Mouse (Mus musculus) heart, embryonic 11.5 days (tissue): ENCODE data around the gene Smim11. TPM values are rescaled to one million over a fixed set of nuclear protein-coding genes. Genes with fewer than 3 reads are reported as not detected.

ENCODE experiments used
- ATAC-seq: fragments of 200-750 bp; cut with Nextera tagmentation; replicated peaks from 2 replicates; pipeline ENCODE4 v1.8.0; 2017; ENCODE audit warnings: moderate library complexity; ENCODE audit not compliant: insufficient number of reproducible peaks, low FRiP score, low TSS enrichment
- H3K27ac ChIP-seq: fragments of 300-500 bp; sonication (generic); 2 replicates; pipeline ENCODE4 v1.5.1; 2014; ENCODE audit warnings: mild to moderate bottlenecking, low read depth, low read length
- H3K27me3 ChIP-seq: fragments of 300-500 bp; sonication (generic); 2 replicates; pipeline ENCODE4 v1.6.1; 2014; ENCODE audit warnings: mild to moderate bottlenecking, low read length, mixed read lengths; ENCODE audit not compliant: control insufficient read depth, insufficient read depth
- H3K36me3 ChIP-seq: fragments of 300-500 bp; sonication (generic); 2 replicates; pipeline ENCODE4 v1.6.1; 2014; ENCODE audit warnings: mild to moderate bottlenecking, low read length, moderate library complexity, mixed read lengths; ENCODE audit not compliant: control insufficient read depth, insufficient read depth
- H3K4me1 ChIP-seq: fragments of 300-500 bp; sonication (generic); 2 replicates; pipeline ENCODE4 v1.6.1; 2014; ENCODE audit warnings: low read length; ENCODE audit not compliant: control insufficient read depth, insufficient read depth
- H3K4me2 ChIP-seq: fragments of 300-500 bp; sonication (generic); 2 replicates; pipeline ENCODE4 v1.6.1; 2014; ENCODE audit warnings: mild to moderate bottlenecking, moderate library complexity
- H3K4me3 ChIP-seq: fragments of 300-500 bp; sonication (generic); 2 replicates; pipeline ENCODE4 v1.5.1; 2014; ENCODE audit warnings: low read depth, low read length
- H3K9ac ChIP-seq: fragments of 300-500 bp; sonication (generic); 2 replicates; pipeline ENCODE4 v1.6.1; 2014; ENCODE audit warnings: mild to moderate bottlenecking, low read depth, low read length, moderate library complexity
- H3K9me3 ChIP-seq: fragments of 300-500 bp; sonication (generic); replicated peaks from 2 replicates; pipeline ENCODE4 v1.6.1; 2016; ENCODE audit warnings: low read length; ENCODE audit not compliant: control insufficient read depth
- WGBS: fragments of 180-500 bp; shearing (Covaris S2); extraction: QIAGEN DNeasy Blood & Tissue Kit; methylation state at CpG from one replicate; pipeline ENCODE4 v1.1.7; 2014; ENCODE audit not compliant: insufficient replicate concordance; 5-methylcytosine and 5-hydroxymethylcytosine counted together
- polyA plus RNA-seq: library from polyadenylated mRNA; unstranded; fragments of >200 nt; fragmentation: Nextera tagmentation; extraction: Ambion mirVana; gene quantifications from 2 replicates; pipeline ENCODE4 v1.2.1, GENCODE M21; 2014

The Smim11 gene
- 117 and 119 TPM in 2 replicates for polyA plus RNA-seq

- no peaks in the 10 kb centered on the region for H3K36me3 ChIP-seq
- H3K4me2 ChIP-seq, result peak within 1 kb of the TSS; percentile 90
- WGBS, result 8% methylated on average over 32 of the region's 32 CpGs
Observed at GRCm38 (mm10) chr16:92300649-92301411, at the start of gene Smim11. TSS of gene Smim11 (plus strand) at chr16:92301286.

GRCm38 (mm10) chr16:92254316-92254715, 46.8 kb upstream of the Smim11 start:
- Histone ChIP-seq H3K4me1 (no peaks in the 10 kb centered on the region), H3K9ac (no peak overlapping the region), H3K4me3 (no peak overlapping the region), H3K9me3 (no peaks in the 10 kb centered on the region), H3K27ac (no peak overlapping the region), H3K4me2 (no peak overlapping the region), H3K36me3 (no peaks in the 10 kb centered on the region), H3K27me3 (no peaks in the 10 kb centered on the region)
- ATAC-seq, result no peak
- 74% methylated on average over 3 of the region's 3 CpGs for WGBS

More at GRCm38 (mm10) chr16:92300649-92301411, at the start of gene Smim11:
- peak within 1 kb of the TSS; percentile 72 for H3K4me3 ChIP-seq
- peak within 1 kb of the TSS; percentile 90 for H3K9ac ChIP-seq
- ATAC-seq, result peak; percentile 83
- H3K4me1 ChIP-seq, result peaks cover 14% of the 10 kb centered on the region
- peak within 1 kb of the TSS; percentile 80 for H3K27ac ChIP-seq
- H3K27me3 ChIP-seq, result no peaks in the 10 kb centered on the region
- no peaks in the 10 kb centered on the region for H3K9me3 ChIP-seq

GRCm38 (mm10) chr16:92267861-92268260, 33.2 kb upstream of the Smim11 start:
- ATAC-seq, result no peak
- Histone ChIP-seq H3K9me3 (no peaks in the 10 kb centered on the region), H3K4me3 (no peak overlapping the region), H3K36me3 (no peaks in the 10 kb centered on the region), H3K27me3 (no peaks in the 10 kb centered on the region), H3K9ac (no peak overlapping the region), H3K4me1 (no peaks in the 10 kb centered on the region), H3K27ac (no peak overlapping the region), H3K4me2 (no peak overlapping the region)
- 68% methylated on average over 12 of the region's 12 CpGs for WGBS

- ATAC-seq, result no peak
- H3K9ac ChIP-seq, result no peak overlapping the region
- H3K9me3 ChIP-seq, result no peaks in the 10 kb centered on the region
- no peaks in the 10 kb centered on the region for H3K36me3 ChIP-seq
- H3K4me3 ChIP-seq, result no peak overlapping the region
- no peaks in the 10 kb centered on the region for H3K4me1 ChIP-seq
- WGBS, result 76% methylated on average over 5 of the region's 5 CpGs
- H3K27me3 ChIP-seq, result no peaks in the 10 kb centered on the region
- no peak overlapping the region for H3K27ac ChIP-seq
- H3K4me2 ChIP-seq, result no peak overlapping the region
Observed at GRCm38 (mm10) chr16:92274516-92274915, 26.6 kb upstream of the Smim11 start.

GRCm38 (mm10) chr16:92275526-92275925, 25.6 kb upstream of the Smim11 start:
- H3K36me3 ChIP-seq, result no peaks in the 10 kb centered on the region
- H3K4me1 ChIP-seq, result no peaks in the 10 kb centered on the region
- H3K27me3 ChIP-seq, result no peaks in the 10 kb centered on the region
- H3K27ac ChIP-seq, result no peak overlapping the region
- no peaks in the 10 kb centered on the region for H3K9me3 ChIP-seq
- 69% methylated on average over 4 of the region's 4 CpGs for WGBS
- H3K4me2 ChIP-seq, result no peak overlapping the region
- no peak for ATAC-seq
- H3K4me3 ChIP-seq, result no peak overlapping the region
- no peak overlapping the region for H3K9ac ChIP-seq

- H3K4me2 ChIP-seq, result no peak overlapping the region
- H3K9ac ChIP-seq, result no peak overlapping the region
- ATAC-seq, result no peak
- no peak overlapping the region for H3K27ac ChIP-seq
- WGBS, result 78% methylated on average over 5 of the region's 5 CpGs
- H3K9me3 ChIP-seq, result no peaks in the 10 kb centered on the region
- no peaks in the 10 kb centered on the region for H3K36me3 ChIP-seq
- no peaks in the 10 kb centered on the region for H3K4me1 ChIP-seq
- H3K27me3 ChIP-seq, result 0 out of 2 replicates have a peak, but pooled peaks cover 3% of the 10 kb centered on the region
- H3K4me3 ChIP-seq, result no peak overlapping the region
Observed at GRCm38 (mm10) chr16:92282671-92283070, 18.4 kb upstream of the Smim11 start.

- no peak for ATAC-seq
- H3K27me3 ChIP-seq, result 0 out of 2 replicates have a peak, but pooled peaks cover 3% of the 10 kb centered on the region
- no peaks in the 10 kb centered on the region for H3K36me3 ChIP-seq
Observed at GRCm38 (mm10) chr16:92285068-92285467, 16.0 kb upstream of the Smim11 start.

GRCm38 (mm10) chr16:92286609-92287008, 14.5 kb upstream of the Smim11 start:
- Histone ChIP-seq H3K4me2 (no peak overlapping the region), H3K9ac (0 out of 2 replicates have a peak overlapping the region, but pooled peaks have one; percentile 28), H3K27ac (no peak overlapping the region), H3K27me3 (0 out of 2 replicates have a peak, but pooled peaks cover 3% of the 10 kb centered on the region), H3K4me1 (no peaks in the 10 kb centered on the region), H3K9me3 (no peaks in the 10 kb centered on the region), H3K36me3 (no peaks in the 10 kb centered on the region), H3K4me3 (no peak overlapping the region)
- WGBS, result 14% methylated on average over 7 of the region's 7 CpGs
- no peak for ATAC-seq

More at GRCm38 (mm10) chr16:92285068-92285467, 16.0 kb upstream of the Smim11 start:
- Histone ChIP-seq H3K9ac (no peak overlapping the region), H3K9me3 (no peaks in the 10 kb centered on the region), H3K27ac (no peak overlapping the region), H3K4me3 (no peak overlapping the region), H3K4me2 (no peak overlapping the region), H3K4me1 (no peaks in the 10 kb centered on the region)
- 35% methylated on average over 10 of the region's 10 CpGs for WGBS
